Mouse (Mus musculus): ENCODE results near the gene Bdkrb2.
A peak's percentile ranks its signal among the peaks of the same experiment; 100 is the strongest.

The Bdkrb2 gene

GRCm38 (mm10) chr12:105546538-105546937 is 16.5 kb upstream of the Bdkrb2 start:
- no peak for DNase-seq (ENCODE audit: low read depth, low spot score)

- no peak for DNase-seq (ENCODE audit: low read depth, low spot score)
These were observed 15.9 kb upstream of the Bdkrb2 start for GRCm38 (mm10) chr12:105547151-105547550.

- DNase-seq (ENCODE audit: low read depth, low spot score) = no peak
These were observed 15.0 kb upstream of the Bdkrb2 start for GRCm38 (mm10) chr12:105548001-105548400.

- no peak for DNase-seq (ENCODE audit: low read depth, low spot score)
These were observed 14.1 kb upstream of the Bdkrb2 start for GRCm38 (mm10) chr12:105548881-105549280.

GRCm38 (mm10) chr12:105549835-105550802 is 12.9 kb upstream of the Bdkrb2 start:
- no peak for DNase-seq (ENCODE audit: low read depth, low spot score)

- DNase-seq (ENCODE audit: low read depth, low spot score) = no peak
These were observed 11.5 kb upstream of the Bdkrb2 start for GRCm38 (mm10) chr12:105551551-105551989.

- no peak for DNase-seq (ENCODE audit: low read depth, low spot score)
These were observed 8.8 kb upstream of the Bdkrb2 start for GRCm38 (mm10) chr12:105554151-105554772.

GRCm38 (mm10) chr12:105555172-105555571 is 7.9 kb upstream of the Bdkrb2 start:
- DNase-seq (ENCODE audit: low read depth, low spot score) = no peak

GRCm38 (mm10) chr12:105557250-105557925 is 5.6 kb upstream of the Bdkrb2 start:
- no peak for DNase-seq (ENCODE audit: low read depth, low spot score)

GRCm38 (mm10) chr12:105561007-105561534 is 2.0 kb upstream of the Bdkrb2 start:
- DNase-seq (ENCODE audit: low read depth, low spot score) = no peak

- no peak for DNase-seq (ENCODE audit: low read depth, low spot score)
These were observed 788 bp upstream of the Bdkrb2 start for GRCm38 (mm10) chr12:105562056-105562820.

- no peak for DNase-seq (ENCODE audit: low read depth, low spot score)
These were observed 775 bp downstream of the Bdkrb2 start for GRCm38 (mm10) chr12:105563726-105564275.

- DNase-seq (ENCODE audit: low read depth, low spot score) = no peak
These were observed 2.2 kb downstream of the Bdkrb2 start for GRCm38 (mm10) chr12:105565221-105565620.

GRCm38 (mm10) chr12:105571867-105572266 is 8.8 kb downstream of the Bdkrb2 start:
- DNase-seq (ENCODE audit: low read depth, low spot score) = no peak

GRCm38 (mm10) chr12:105572622-105573021 is 9.6 kb downstream of the Bdkrb2 start:
- peak; percentile 11 for DNase-seq (ENCODE audit: low read depth, low spot score)

GRCm38 (mm10) chr12:105574356-105574755 is 11.3 kb downstream of the Bdkrb2 start:
- no peak for DNase-seq (ENCODE audit: low read depth, low spot score)

- DNase-seq (ENCODE audit: low read depth, low spot score) = no peak
These were observed 17.5 kb downstream of the Bdkrb2 start for GRCm38 (mm10) chr12:105580490-105580889.

GRCm38 (mm10) chr12:105582486-105582885 is 19.5 kb downstream of the Bdkrb2 start:
- no peak for DNase-seq (ENCODE audit: low read depth, low spot score)

GRCm38 (mm10) chr12:105583484-105583883 is 20.5 kb downstream of the Bdkrb2 start:
- DNase-seq (ENCODE audit: low read depth, low spot score) = peak; percentile 67

GRCm38 (mm10) chr12:105584851-105585250 is 21.8 kb downstream of the Bdkrb2 start:
- peak; percentile 75 for DNase-seq (ENCODE audit: low read depth, low spot score)

GRCm38 (mm10) chr12:105587526-105587925 is 24.5 kb downstream of the Bdkrb2 start:
- DNase-seq (ENCODE audit: low read depth, low spot score) = no peak
